In the genomic region with DNA sequence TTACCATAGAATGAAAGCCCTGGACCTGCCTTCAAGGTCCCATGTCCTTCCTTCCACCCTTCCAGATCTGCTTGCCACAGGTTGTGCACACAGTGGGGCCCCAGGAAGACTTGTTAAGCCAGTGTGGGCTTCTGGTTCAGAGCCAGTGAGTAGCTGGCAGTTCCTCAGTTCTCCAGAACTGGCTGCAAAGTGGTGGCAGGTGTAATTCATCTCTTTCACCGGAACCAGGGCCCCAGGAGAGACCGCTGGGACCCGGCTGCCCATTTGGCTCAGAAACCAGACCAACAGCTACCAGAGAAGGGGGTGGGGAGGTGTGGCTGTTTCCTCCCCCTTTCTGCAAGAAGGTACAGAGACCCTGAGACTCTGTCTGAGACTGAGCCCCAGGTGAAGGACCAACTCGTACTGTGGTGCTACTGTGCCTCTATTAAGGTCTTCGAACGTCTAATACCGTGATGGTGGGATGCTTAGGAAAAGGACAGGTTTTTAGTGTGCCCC, we compare ENCODE assay signal across 9 mouse cellular contexts. TPM values are rescaled to one million over a fixed set of nuclear protein-coding genes. Genes with fewer than 3 reads are reported as not detected.
DNase-seq lines count a peak whose midpoint lies in the region; ATAC-seq and TF ChIP-seq lines count a peak whose summit lies in the region.
"Had no signal": no experiment of that assay in that cellular context is flagged by ENCODE, and none has a peak within 500 bp of the region (broad histone marks: within the 10 kb centered on the region; RNA-seq: fewer than 3 reads in every experiment).

No protein-coding gene starts in this region.

- H3K4me1 ChIP-seq in heart, adult 2 months (ENCODE audit: control insufficient read depth, insufficient read depth, low read length), result peaks cover 5% of the 10 kb centered on the region
- H3K4me1 ChIP-seq in embryonic facial prominence, embryonic 10.5 days, result peaks cover 20% of the 10 kb centered on the region
- H3K4me1 ChIP-seq in heart, embryonic 15.5 days (replicated peaks), result peaks cover 25% of the 10 kb centered on the region
- H3K4me1 ChIP-seq in midbrain, embryonic 10.5 days, result peaks cover 35% of the 10 kb centered on the region

- no peak for TF ChIP-seq CTCF in heart, adult 2 months (IDR thresholded peaks at IDR 0.05)

- peaks cover 3% of the 10 kb centered on the region; the same call in 1 of the 2 replicates for H3K9me3 ChIP-seq in embryonic facial prominence, embryonic 10.5 days
- H3K9me3 ChIP-seq in heart, embryonic 15.5 days (replicated peaks), result no peaks in the 10 kb centered on the region
- peaks cover 3% of the 10 kb centered on the region; the same call in 1 of the 2 replicates for H3K9me3 ChIP-seq in midbrain, embryonic 10.5 days (replicated peaks)

- 17% methylated on average over 7 of the region's 7 CpGs for WGBS in heart, adult 2 months
- WGBS in embryonic facial prominence, embryonic 10.5 days, result 16% methylated on average over 7 of the region's 7 CpGs
- WGBS in heart, embryonic 15.5 days, result 7% methylated on average over 7 of the region's 7 CpGs
- 19% methylated on average over 7 of the region's 7 CpGs for WGBS in midbrain, embryonic 10.5 days

- H3K27ac ChIP-seq in heart, adult 2 months, result no peak overlapping the region; the same call in 1 of the 2 replicates
- H3K27ac ChIP-seq in embryonic facial prominence, embryonic 10.5 days (replicated peaks), result no peak overlapping the region
- H3K27ac ChIP-seq in heart, embryonic 15.5 days, result no peak overlapping the region
- H3K27ac ChIP-seq in midbrain, embryonic 10.5 days (replicated peaks), result no peak overlapping the region

- H3K27me3 ChIP-seq in heart, adult 2 months (ENCODE audit: control insufficient read depth, insufficient read depth, low read length), result no peaks in the 10 kb centered on the region
- peaks cover 37% of the 10 kb centered on the region for H3K27me3 ChIP-seq in embryonic facial prominence, embryonic 10.5 days (replicated peaks; ENCODE audit: low read depth, poor library complexity, severe bottlenecking)
- H3K27me3 ChIP-seq in heart, embryonic 15.5 days, result no peaks in the 10 kb centered on the region
- H3K27me3 ChIP-seq in midbrain, embryonic 10.5 days (ENCODE audit: low read depth, poor library complexity, severe bottlenecking), result peaks cover 36% of the 10 kb centered on the region

- DNase-seq in heart, adult 2 months, result peak; percentile 32 to 47
- no peak for DNase-seq in heart, postnatal 4 days
- no peak for DNase-seq in embryonic facial prominence, embryonic 10.5 days (ENCODE audit: low spot score)
- peak; percentile 55 for DNase-seq in kidney, postnatal 14 days
- DNase-seq in midbrain, embryonic 10.5 days (ENCODE audit: low spot score), result no peak
- DNase-seq in ovary, postnatal 14 days (ENCODE audit: low spot score), result no peak

- no peaks in the 10 kb centered on the region for H3K36me3 ChIP-seq in heart, adult 2 months (ENCODE audit: control insufficient read depth, insufficient read depth, low read length)
- no peaks in the 10 kb centered on the region for H3K36me3 ChIP-seq in embryonic facial prominence, embryonic 10.5 days (replicated peaks)
- no peaks in the 10 kb centered on the region for H3K36me3 ChIP-seq in heart, embryonic 15.5 days
- no peaks in the 10 kb centered on the region for H3K36me3 ChIP-seq in midbrain, embryonic 10.5 days

- ATAC-seq in heart, embryonic 15.5 days (replicated peaks; ENCODE audit: insufficient number of reproducible peaks, insufficient read depth, low FRiP score, low read depth), result no peak
- no peak for ATAC-seq in erythroblast, adult 5-6 weeks (replicated peaks; ENCODE audit: low FRiP score, poor library complexity, severe bottlenecking)

- H3K79me2 ChIP-seq in heart, adult 2 months (replicated peaks; ENCODE audit: control insufficient read depth, insufficient read depth, low read length), result no peaks in the 10 kb centered on the region

- H3K4me3 ChIP-seq in heart, adult 2 months, result peak overlapping the region; percentile 18
- H3K4me3 ChIP-seq in embryonic facial prominence, embryonic 10.5 days, result peak overlapping the region; percentile 83
- peak overlapping the region; percentile 83 for H3K4me3 ChIP-seq in heart, embryonic 15.5 days
- peak overlapping the region; percentile 80 for H3K4me3 ChIP-seq in midbrain, embryonic 10.5 days

- peak overlapping the region; percentile 94 for H3K4me2 ChIP-seq in heart, embryonic 15.5 days

- no peak for TF ChIP-seq EP300 in heart, adult 2 months (IDR thresholded peaks at IDR 0.05; ENCODE audit: insufficient read depth, low read depth, low read length)

- intact Hi-C loops in heart, adult 2 months (cut with DNase I), result no loop called here

- no peak for TF ChIP-seq POLR2A in heart, adult 2 months (IDR thresholded peaks at IDR 0.05; ENCODE audit: insufficient read depth, low read depth, low read length)

- H3K9ac ChIP-seq in heart, adult 2 months (ENCODE audit: low read depth, low read length), result peak overlapping the region; percentile 42; the same call in 1 of the 2 replicates
- H3K9ac ChIP-seq in heart, embryonic 15.5 days, result peak overlapping the region; percentile 81

RNA-seq across cellular contexts. Expression of gene Lurap1, which starts 7.8 kb away (rescaled TPM):
- 1 to 10 TPM; 4.5 to 5.4 TPM for total RNA-seq in heart, adult 2 months (2021)
- 2.0 and 2.9 TPM in 2 replicates for polyA plus RNA-seq in heart, adult 2 months (2012; rRNA removed)
- total RNA-seq in heart, postnatal 4 days (2021), result 1 to 10 TPM; 3.6 to 3.9 TPM
- 1.7 and 2.2 TPM in 2 replicates for polyA plus RNA-seq in embryonic facial prominence, embryonic 10.5 days (2016; fragmentation: Nextera tagmentation; extraction: Ambion mirVana)
- 2.0 and 2.2 TPM in 2 replicates for polyA plus RNA-seq in heart, embryonic 15.5 days (2015; fragmentation: Nextera tagmentation; extraction: Ambion mirVana)
- 2.2 and 2.7 TPM in 2 replicates for polyA plus RNA-seq in midbrain, embryonic 10.5 days (2016; fragmentation: Nextera tagmentation; extraction: Ambion mirVana)
- not detected in 2 replicates for total RNA-seq in erythroblast, adult 5-6 weeks (2015; ENCODE audit: low replicate concordance)
- not detected in 2 replicates for total RNA-seq in erythroblast, adult 5-6 weeks (2017; ENCODE audit: low replicate concordance)
- total RNA-seq: CH12.LX had no signal

RNA-seq across cellular contexts. Expression of gene Pomgnt1, which starts 19.7 kb away (rescaled TPM):
- total RNA-seq in heart, adult 2 months (2021), result 10 to 100 TPM; 52.7 to 59.5 TPM
- 44.4 and 65.2 TPM in 2 replicates for polyA plus RNA-seq in heart, adult 2 months (2012; rRNA removed)
- total RNA-seq in heart, postnatal 4 days (2021), result 10 to 100 TPM; 83.3 to 84.7 TPM
- polyA plus RNA-seq in embryonic facial prominence, embryonic 10.5 days (2016; fragmentation: Nextera tagmentation; extraction: Ambion mirVana), result 57.6 and 61.4 TPM in 2 replicates
- 54.6 and 62.0 TPM in 2 replicates for polyA plus RNA-seq in heart, embryonic 15.5 days (2015; fragmentation: Nextera tagmentation; extraction: Ambion mirVana)
- polyA plus RNA-seq in midbrain, embryonic 10.5 days (2016; fragmentation: Nextera tagmentation; extraction: Ambion mirVana), result 55.9 TPM in 2 replicates
- 0.63 and 7.9 TPM in 2 replicates for total RNA-seq in erythroblast, adult 5-6 weeks (2015; ENCODE audit: low replicate concordance)
- total RNA-seq in erythroblast, adult 5-6 weeks (2017; ENCODE audit: low replicate concordance), result 2.2 and 6.8 TPM in 2 replicates

RNA-seq across cellular contexts. Expression of gene Rad54l, which starts 19.9 kb away (rescaled TPM):
- under 1 TPM; 0.21 to 0.43 TPM for total RNA-seq in heart, adult 2 months (2021)
- polyA plus RNA-seq in heart, adult 2 months (2012; rRNA removed), result 0.18 and 0.26 TPM in 2 replicates
- total RNA-seq in heart, postnatal 4 days (2021), result 10 to 100 TPM; 10.4 to 10.6 TPM
- 77.2 and 81.1 TPM in 2 replicates for polyA plus RNA-seq in embryonic facial prominence, embryonic 10.5 days (2016; fragmentation: Nextera tagmentation; extraction: Ambion mirVana)
- polyA plus RNA-seq in heart, embryonic 15.5 days (2015; fragmentation: Nextera tagmentation; extraction: Ambion mirVana), result 15.5 and 17.9 TPM in 2 replicates
- polyA plus RNA-seq in midbrain, embryonic 10.5 days (2016; fragmentation: Nextera tagmentation; extraction: Ambion mirVana), result 77.4 and 80.9 TPM in 2 replicates
- total RNA-seq in erythroblast, adult 5-6 weeks (2015; ENCODE audit: low replicate concordance), result 7.7 and 8.1 TPM in 2 replicates
- total RNA-seq in erythroblast, adult 5-6 weeks (2017; ENCODE audit: low replicate concordance), result 14.8 and 16.8 TPM in 2 replicates

RNA-seq across cellular contexts. Expression of gene Tspan1, which starts 24.0 kb away (rescaled TPM):
- total RNA-seq in heart, adult 2 months (2021), result not detected
- 4.9 TPM in 1 of 2 replicates, not detected in the other for polyA plus RNA-seq in heart, adult 2 months (2012; rRNA removed)
- not detected for total RNA-seq in heart, postnatal 4 days (2021)
- polyA plus RNA-seq in embryonic facial prominence, embryonic 10.5 days (2016; fragmentation: Nextera tagmentation; extraction: Ambion mirVana), result 0.11 and 0.24 TPM in 2 replicates
- polyA plus RNA-seq in heart, embryonic 15.5 days (2015; fragmentation: Nextera tagmentation; extraction: Ambion mirVana), result 0.94 and 2.3 TPM in 2 replicates
- polyA plus RNA-seq in midbrain, embryonic 10.5 days (2016; fragmentation: Nextera tagmentation; extraction: Ambion mirVana), result 0.06 TPM in 1 of 2 replicates, not detected in the other
- total RNA-seq in erythroblast, adult 5-6 weeks (2015; ENCODE audit: low replicate concordance), result not detected in 2 replicates
- total RNA-seq in erythroblast, adult 5-6 weeks (2017; ENCODE audit: low replicate concordance), result not detected in 2 replicates

RNA-seq across cellular contexts. Expression of gene 1700042G07Rik, which starts 29.8 kb away (rescaled TPM):
- not detected for total RNA-seq in heart, adult 2 months (2021)
- 0.45 TPM in 1 of 2 replicates, not detected in the other for polyA plus RNA-seq in heart, adult 2 months (2012; rRNA removed)
- not detected for total RNA-seq in heart, postnatal 4 days (2021)
- polyA plus RNA-seq in embryonic facial prominence, embryonic 10.5 days (2016; fragmentation: Nextera tagmentation; extraction: Ambion mirVana), result not detected in 2 replicates
- not detected in 2 replicates for polyA plus RNA-seq in heart, embryonic 15.5 days (2015; fragmentation: Nextera tagmentation; extraction: Ambion mirVana)
- not detected in 2 replicates for polyA plus RNA-seq in midbrain, embryonic 10.5 days (2016; fragmentation: Nextera tagmentation; extraction: Ambion mirVana)
- total RNA-seq in erythroblast, adult 5-6 weeks (2015; ENCODE audit: low replicate concordance), result not detected in 2 replicates
- not detected in 2 replicates for total RNA-seq in erythroblast, adult 5-6 weeks (2017; ENCODE audit: low replicate concordance)
- total RNA-seq: CH12.LX had no signal

Comparison
In these comparisons a context has a peak if more than half of its experiments do, and no peak if none do; other contexts are left out.
1. DNase-seq: peak in heart, adult 2 months (2 of 2) and kidney, postnatal 14 days (single experiment); none in heart, postnatal 4 days (single experiment), embryonic facial prominence, embryonic 10.5 days (single experiment), midbrain, embryonic 10.5 days (single experiment) and ovary, postnatal 14 days (single experiment).
2. RNA of gene Rad54l, which starts 19.9 kb away (polyA plus RNA-seq): 77.4 to 80.9 TPM in midbrain, embryonic 10.5 days, 77.2 to 81.1 TPM in embryonic facial prominence, embryonic 10.5 days and 15.5 to 17.9 TPM in heart, embryonic 15.5 days; 0.18 to 0.26 TPM in heart, adult 2 months; every median in the first group is over 10 times any median in the second.
3. H3K4me3 ChIP-seq: peak in every context shown above with its lines; median percentile 83 in embryonic facial prominence, embryonic 10.5 days; 83 in heart, embryonic 15.5 days; 80 in midbrain, embryonic 10.5 days; 18 in heart, adult 2 months.